Mouse (Mus musculus) adrenal gland, adult 8-10 months (tissue): Measurements from ENCODE around the gene Sirpa. TPM values are rescaled to one million over a fixed set of nuclear protein-coding genes. Genes with fewer than 3 reads are reported as not detected.
A peak's percentile ranks its signal among the peaks of the same experiment; 100 is the strongest.

Source experiments
- DNase-seq: peaks from one replicate; pipeline ENCODE4 v3.0.0; 2022
- total RNA-seq, 4 experiments: library from RNA; stranded (reverse); gene quantifications; 2 replicates each; pipeline ENCODE4 v1.2.4; 2022

Gene Sirpa
- total RNA-seq, result 10 to 100 TPM; 58.4 to 75.6 (median 70.1) TPM

- peak; percentile 77 for DNase-seq
These were observed at the start of gene Sirpa for GRCm38 (mm10) chr2:129592459-129593140. TSS of gene Sirpa (plus strand) at chr2:129592835.

- no peak for DNase-seq
These were observed 48.2 kb upstream of the Sirpa start for GRCm38 (mm10) chr2:129544448-129544847.

GRCm38 (mm10) chr2:129544919-129545318 lies 47.7 kb upstream of the Sirpa start:
- DNase-seq, result no peak

- no peak for DNase-seq
These were observed 47.0 kb upstream of the Sirpa start for GRCm38 (mm10) chr2:129545596-129545995.

- DNase-seq, result no peak
These were observed 45.9 kb upstream of the Sirpa start for GRCm38 (mm10) chr2:129546772-129547171.

- DNase-seq, result no peak
These were observed 43.0 kb upstream of the Sirpa start for GRCm38 (mm10) chr2:129549537-129550135.

- DNase-seq, result no peak
These were observed 41.9 kb upstream of the Sirpa start for GRCm38 (mm10) chr2:129550781-129551180.

- DNase-seq, result no peak
These were observed 36.6 kb upstream of the Sirpa start for GRCm38 (mm10) chr2:129556081-129556480.

GRCm38 (mm10) chr2:129558008-129558874 lies 34.4 kb upstream of the Sirpa start:
- no peak for DNase-seq

- DNase-seq, result no peak
These were observed 33.8 kb upstream of the Sirpa start for GRCm38 (mm10) chr2:129558875-129559219.

- DNase-seq, result no peak
These were observed 30.8 kb upstream of the Sirpa start for GRCm38 (mm10) chr2:129561796-129562195.

GRCm38 (mm10) chr2:129563944-129564709 lies 28.5 kb upstream of the Sirpa start:
- DNase-seq, result no peak

GRCm38 (mm10) chr2:129569120-129569519 lies 23.5 kb upstream of the Sirpa start:
- no peak for DNase-seq

GRCm38 (mm10) chr2:129569556-129569955 lies 23.1 kb upstream of the Sirpa start:
- DNase-seq, result no peak

- no peak for DNase-seq
These were observed 18.8 kb upstream of the Sirpa start for GRCm38 (mm10) chr2:129573701-129574273.

- DNase-seq, result no peak
These were observed 18.1 kb upstream of the Sirpa start for GRCm38 (mm10) chr2:129574395-129575046.

GRCm38 (mm10) chr2:129575113-129575512 lies 17.5 kb upstream of the Sirpa start:
- DNase-seq, result no peak

GRCm38 (mm10) chr2:129576611-129577447 lies 15.8 kb upstream of the Sirpa start:
- no peak for DNase-seq

- DNase-seq, result peak; percentile 49
These were observed 12.0 kb upstream of the Sirpa start for GRCm38 (mm10) chr2:129580656-129581055.

- DNase-seq, result peak; percentile 58
These were observed 10.8 kb upstream of the Sirpa start for GRCm38 (mm10) chr2:129581826-129582225.

- DNase-seq, result no peak
These were observed 10.4 kb upstream of the Sirpa start for GRCm38 (mm10) chr2:129582261-129582660.
